Mouse (Mus musculus) ES-E14 (cell line): ENCODE results near the gene Gabbr1. TPM values are rescaled to one million over a fixed set of nuclear protein-coding genes. Genes with fewer than 3 reads are reported as not detected.

ENCODE experiments used
- DNase-seq: peaks from one replicate; pipeline ENCODE4 v3.0.0-alpha.2; 2013; ENCODE audit warnings: low read depth, low spot score
- H3K27ac ChIP-seq: 2 replicates; pipeline ENCODE4 v1.5.1; 2012; ENCODE audit warnings: low read depth, mild to moderate bottlenecking, low read length, moderate library complexity, mixed read lengths; ENCODE audit not compliant: poor library complexity, insufficient read depth, severe bottlenecking
- H3K36me3 ChIP-seq: 2 replicates; pipeline ENCODE4 v1.6.1; 2012; ENCODE audit warnings: mild to moderate bottlenecking, low read length, moderate library complexity, mixed read lengths; ENCODE audit not compliant: control insufficient read depth, poor library complexity, insufficient read depth, severe bottlenecking
- H3K4me1 ChIP-seq, 2 experiments: fragments of 150-350 bp in 1 of 2; sonication (generic) in 1 of 2; 2 replicates each; pipeline ENCODE4 v1.6.1; 2012; ENCODE audit warnings: low read length in 2 of 2, mild to moderate bottlenecking in 1 of 2, mixed read lengths in 1 of 2; ENCODE audit not compliant: control insufficient read depth in 2 of 2, insufficient read depth in 2 of 2, poor library complexity in 1 of 2
- H3K4me3 ChIP-seq, 2 experiments: fragments of 150-350 bp in 1 of 2; sonication (generic) in 1 of 2; 2 replicates each; pipeline ENCODE4 v1.5.1; 2012; ENCODE audit warnings: low read length in 2 of 2, low read depth in 1 of 2, mild to moderate bottlenecking in 1 of 2, mixed read lengths in 1 of 2; ENCODE audit not compliant: insufficient read depth in 1 of 2, poor library complexity in 1 of 2, severe bottlenecking in 1 of 2
- H3K9ac ChIP-seq: 2 replicates; pipeline ENCODE4 v1.6.1; 2012; ENCODE audit warnings: low read depth, mild to moderate bottlenecking, low read length, mixed read lengths; ENCODE audit not compliant: poor library complexity, insufficient read depth, severe bottlenecking
- H3K9me3 ChIP-seq: fragments of 150-350 bp; sonication (generic); 2 replicates; pipeline ENCODE4 v1.6.1; 2012; ENCODE audit warnings: low read depth, mild to moderate bottlenecking, low read length; ENCODE audit not compliant: control insufficient read depth, insufficient read depth
- CHD2 ChIP-seq: IDR thresholded peaks from 2 replicates; pipeline ENCODE4 v1.6.1; 2014; ENCODE audit warnings: mild to moderate bottlenecking, low read depth, low read length, inconsistent platforms
- HCFC1 ChIP-seq: IDR thresholded peaks from 2 replicates; pipeline ENCODE4 v1.6.1; 2012; ENCODE audit warnings: low read length, inconsistent platforms, borderline replicate concordance; ENCODE audit not compliant: insufficient read depth
- MAFK ChIP-seq: IDR thresholded peaks from 2 replicates; pipeline ENCODE4 v1.6.1; 2014; ENCODE audit warnings: mild to moderate bottlenecking, low read depth, low read length, inconsistent platforms; ENCODE audit not compliant: insufficient read depth
- ZC3H11A ChIP-seq: IDR thresholded peaks from 2 replicates; pipeline ENCODE4 v1.6.1; 2012; ENCODE audit warnings: low read depth, mild to moderate bottlenecking, inconsistent platforms, low read length, borderline replicate concordance
- ZNF384 ChIP-seq: IDR thresholded peaks from 2 replicates; pipeline ENCODE4 v1.6.1; 2012; ENCODE audit warnings: low read depth, low read length, inconsistent platforms
- in situ Hi-C, 2 experiments: fragments of 600-800 bp; cut with MboI; formaldehyde crosslinking; loops; one replicate each; pipeline ENCODE4 v1.15.1; 2025; ENCODE audit warnings: low sequenced_read_pairs in 2 of 2, inconsistent platforms in 1 of 2; ENCODE audit not compliant: unreplicated experiment in 2 of 2
- total RNA-seq: library from RNA; depleted of rRNA; stranded (reverse); fragments of 300-350 nt; gene quantifications from 2 replicates; pipeline ENCODE4 v1.2.3, GENCODE M21; 2012; rRNA removed

Gene Gabbr1
- total RNA-seq, 1 experiment = 60.9 TPM

- in situ Hi-C loops = no loop called here
- DNase-seq = no peak
- H3K27ac ChIP-seq = no peak overlapping the region
- H3K36me3 ChIP-seq = no peaks in the 10 kb centered on the region
- no peak overlapping the region for H3K9ac ChIP-seq
- H3K9me3 ChIP-seq = no peaks in the 10 kb centered on the region
- no peaks in the 10 kb centered on the region for H3K4me1 ChIP-seq
- no peak for TF ChIP-seq CHD2
- no peak for TF ChIP-seq ZC3H11A
- TF ChIP-seq MAFK = no peak
- TF ChIP-seq ZNF384 = no peak
- TF ChIP-seq HCFC1 = no peak
- H3K4me3 ChIP-seq = no peak overlapping the region
Measured at GRCm38 (mm10) chr17:37093289-37093688, 47.5 kb downstream of the Gabbr1 start.

DNA sequence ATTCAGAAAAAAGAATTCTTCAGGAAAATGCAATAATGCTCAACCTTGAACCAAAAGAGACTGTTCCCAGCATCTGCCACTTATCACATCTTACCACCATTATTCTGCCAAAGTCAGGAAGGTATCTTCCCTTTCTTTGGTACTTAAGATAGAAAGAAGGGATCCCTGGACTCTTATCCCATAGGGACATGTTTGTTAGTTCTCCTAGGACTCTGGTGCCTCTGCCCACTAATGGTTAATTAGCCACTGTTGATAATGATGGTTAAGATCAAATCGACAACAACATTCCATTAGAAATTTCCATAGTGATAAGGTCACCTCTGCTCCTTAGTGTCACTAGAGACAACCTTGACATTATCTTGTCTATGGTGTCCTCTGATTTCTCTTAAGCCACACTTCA, 52.4 kb downstream of the Gabbr1 start, which contains the start of gene Olfr91:
TSS of gene Olfr91 (minus strand) at position 101 of the 400 bp plus-strand sequence.
- Histone ChIP-seq H3K9ac (no peak within 1 kb of the TSS), H3K9me3 (no peaks in the 10 kb centered on the region), H3K27ac (no peak within 1 kb of the TSS), H3K4me1 (no peaks in the 10 kb centered on the region), H3K4me3 (no peak within 1 kb of the TSS), H3K36me3 (no peaks in the 10 kb centered on the region)
- in situ Hi-C loops = no loop called here
- TF ChIP-seq ZNF384 = no peak
- TF ChIP-seq HCFC1 = no peak
- no peak for TF ChIP-seq ZC3H11A
- no peak for DNase-seq

DNA sequence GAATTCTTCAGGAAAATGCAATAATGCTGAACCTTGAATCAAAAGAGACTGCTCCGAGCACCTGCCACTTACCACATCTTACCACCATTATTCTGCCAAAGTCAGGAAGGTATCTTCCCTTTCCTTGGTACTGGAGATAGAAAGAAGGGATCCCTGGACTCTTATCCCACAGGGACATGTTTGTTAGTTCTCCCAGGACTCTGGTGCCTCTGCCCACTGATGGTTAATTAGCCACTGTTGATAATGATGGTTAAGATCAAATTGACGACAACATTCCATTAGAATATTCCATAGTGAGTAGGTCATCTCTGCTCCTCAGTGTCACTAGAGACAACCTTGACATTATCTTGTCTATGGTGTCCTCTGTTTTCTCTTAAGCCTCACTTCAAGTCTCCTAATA, 74.2 kb downstream of the Gabbr1 start, which contains the start of gene Olfr92:
TSS of gene Olfr92 (minus strand) at position 101 of the 400 bp plus-strand sequence.
- no peak for TF ChIP-seq MAFK
- TF ChIP-seq HCFC1 = no peak
- TF ChIP-seq ZNF384 = no peak
- no peak for TF ChIP-seq ZC3H11A
- no peak for TF ChIP-seq CHD2
- Histone ChIP-seq H3K4me3 (no peak within 1 kb of the TSS), H3K36me3 (no peaks in the 10 kb centered on the region), H3K27ac (no peak within 1 kb of the TSS), H3K9ac (no peak within 1 kb of the TSS), H3K4me1 (no peaks in the 10 kb centered on the region), H3K9me3 (no peaks in the 10 kb centered on the region)
- no peak for DNase-seq
- in situ Hi-C loops = no loop called here

Other genes with a start within 250 kb of the Gabbr1 start
- not detected in 2 replicates for gene H2-M10.6, start 233.8 kb upstream of the Gabbr1 start, total RNA-seq
- gene Trim26, start 208.8 kb upstream of the Gabbr1 start, total RNA-seq = 21.1 and 24.6 TPM in 2 replicates
- 0.16 TPM in 1 of 2 replicates, not detected in the other for gene Trim15, start 178.8 kb upstream of the Gabbr1 start, total RNA-seq
- gene Trim10, start 176.4 kb upstream of the Gabbr1 start, total RNA-seq = not detected in 2 replicates
- 0.18 and 0.26 TPM in 2 replicates for gene Trim40, start 155.8 kb upstream of the Gabbr1 start, total RNA-seq
- not detected in 2 replicates for gene Trim31, start 147.8 kb upstream of the Gabbr1 start, total RNA-seq
- 1.9 and 2.4 TPM in 2 replicates for gene Rnf39, start 103.0 kb upstream of the Gabbr1 start, total RNA-seq
- gene Ppp1r11, start 94.2 kb upstream of the Gabbr1 start, total RNA-seq = 76.4 and 108 TPM in 2 replicates
- gene Znrd1, start 87.4 kb upstream of the Gabbr1 start, total RNA-seq = 74.5 and 81.0 TPM in 2 replicates
- gene Znrd1as, start 87.4 kb upstream of the Gabbr1 start, total RNA-seq = 13.8 and 15.1 TPM in 2 replicates
- 14.8 and 16.9 TPM in 2 replicates for gene 2410137M14Rik, start 64.7 kb upstream of the Gabbr1 start, total RNA-seq
- gene H2-M5, start 56.4 kb upstream of the Gabbr1 start, total RNA-seq = 49.4 and 55.4 TPM in 2 replicates
- 360 and 437 TPM in 2 replicates for gene Zfp57, start 44.8 kb upstream of the Gabbr1 start, total RNA-seq
- 0.62 and 0.85 TPM in 2 replicates for gene Mog, start 22.6 kb upstream of the Gabbr1 start, total RNA-seq
- 0.11 and 0.22 TPM in 2 replicates for gene Olfr90, start 42.5 kb downstream of the Gabbr1 start, total RNA-seq
- 0.11 and 0.13 TPM in 2 replicates for gene Olfr91, start 52.3 kb downstream of the Gabbr1 start, total RNA-seq
- gene Olfr92, start 74.1 kb downstream of the Gabbr1 start, total RNA-seq = not detected in 2 replicates
- gene Olfr93, start 115.5 kb downstream of the Gabbr1 start, total RNA-seq = not detected in 2 replicates
- not detected in 2 replicates for gene Ubd, start 147.9 kb downstream of the Gabbr1 start, total RNA-seq
- not detected in 2 replicates for gene Olfr94, start 155.0 kb downstream of the Gabbr1 start, total RNA-seq
- gene Olfr95, start 167.2 kb downstream of the Gabbr1 start, total RNA-seq = not detected in 2 replicates
- gene Olfr96, start 174.2 kb downstream of the Gabbr1 start, total RNA-seq = not detected in 2 replicates
- gene Olfr97, start 191.4 kb downstream of the Gabbr1 start, total RNA-seq = not detected in 2 replicates
- gene Olfr98, start 217.8 kb downstream of the Gabbr1 start, total RNA-seq = not detected in 2 replicates
- gene H2-M3, start 224.3 kb downstream of the Gabbr1 start, total RNA-seq = 3.5 and 6.8 TPM in 2 replicates
- gene Olfr99, start 237.5 kb downstream of the Gabbr1 start, total RNA-seq = not detected in 2 replicates